Mouse (Mus musculus): ENCODE results near the gene Esrrg. TPM values are rescaled to one million over a fixed set of nuclear protein-coding genes. Genes with fewer than 3 reads are reported as not detected.

The Esrrg gene
- polyA plus RNA-seq, 1 experiment from 2014 or later: 27.1 TPM

GRCm38 (mm10) chr1:187959192-187959591 lies 350.6 kb downstream of the Esrrg start:
- Histone ChIP-seq H3K9ac (no peak overlapping the region), H3K36me3 (no peaks in the 10 kb centered on the region), H3K27me3 (no peaks in the 10 kb centered on the region), H3K4me1 (0 out of 2 replicates have a peak, but pooled peaks cover 11% of the 10 kb centered on the region), H3K4me3 (replicated peaks) (no peak overlapping the region), H3K9me3 (replicated peaks) (no peaks in the 10 kb centered on the region), H3K27ac (no peak overlapping the region), H3K4me2 (no peak overlapping the region)
- WGBS: 55% methylated on average over 9 of the region's 9 CpGs
- ATAC-seq (replicated peaks; ENCODE audit: low FRiP score): peak; percentile 82

- 73% methylated on average over 5 of the region's 5 CpGs for WGBS
Observed at GRCm38 (mm10) chr1:187961452-187961851, 352.9 kb downstream of the Esrrg start.

DNA sequence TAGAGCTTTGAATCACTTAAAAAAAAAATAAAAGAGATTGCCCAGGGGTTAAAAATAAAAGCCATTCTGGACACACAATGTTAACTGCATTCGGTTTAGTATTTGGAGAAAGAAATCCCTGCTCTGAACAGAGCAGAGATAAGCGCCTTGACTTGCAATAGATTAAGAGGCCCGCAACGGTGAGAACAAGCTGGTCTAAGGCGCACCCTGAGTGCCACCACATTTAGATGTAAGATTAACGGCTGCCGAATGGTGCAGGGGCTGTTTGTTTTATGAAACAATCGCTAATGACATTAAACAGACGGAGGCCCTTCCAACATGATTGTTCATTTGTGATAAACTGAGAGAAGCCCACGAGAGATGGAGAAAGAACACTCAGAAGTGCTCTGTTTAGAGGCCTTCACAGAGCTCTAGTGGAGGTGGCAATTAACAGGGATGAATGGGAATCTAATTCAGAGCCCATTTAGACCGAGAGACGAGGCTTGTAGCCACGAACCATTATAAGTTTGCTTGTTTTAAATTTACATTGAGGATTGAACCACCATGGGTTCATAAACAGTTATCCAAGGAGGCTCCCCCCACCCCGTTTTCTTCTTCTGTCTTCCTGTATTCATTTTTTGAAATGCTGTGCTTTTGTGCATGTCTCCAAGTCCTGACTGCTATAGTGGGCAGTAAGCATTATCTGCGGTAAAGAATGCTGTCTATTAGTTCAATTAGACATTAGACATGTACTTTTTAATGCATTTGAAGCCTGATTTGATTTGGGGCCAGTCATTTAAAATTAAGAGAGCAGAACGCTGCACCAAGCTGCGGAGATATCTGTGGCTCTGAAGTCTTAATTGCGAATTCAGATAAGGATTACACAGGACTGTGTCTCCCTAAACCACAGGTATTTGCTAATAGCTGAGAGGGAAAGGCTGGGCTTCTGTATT lies 356.5 kb downstream of the Esrrg start:
- H3K9ac ChIP-seq: no peak overlapping the region
- WGBS: 63% methylated on average over 18 of the region's 18 CpGs
- H3K36me3 ChIP-seq: no peaks in the 10 kb centered on the region
- H3K27me3 ChIP-seq: no peaks in the 10 kb centered on the region
- no peak overlapping the region for H3K4me2 ChIP-seq
- no peaks in the 10 kb centered on the region for H3K9me3 ChIP-seq (replicated peaks)
- H3K27ac ChIP-seq: no peak overlapping the region
- no peak overlapping the region for H3K4me3 ChIP-seq (replicated peaks)
- no peak for ATAC-seq (replicated peaks; ENCODE audit: low FRiP score)
- H3K4me1 ChIP-seq: 0 out of 2 replicates have a peak, but pooled peaks cover 5% of the 10 kb centered on the region

More at GRCm38 (mm10) chr1:187961452-187961851, 352.9 kb downstream of the Esrrg start:
- no peak for ATAC-seq (replicated peaks; ENCODE audit: low FRiP score)
- no peak overlapping the region for H3K4me3 ChIP-seq (replicated peaks)
- no peaks in the 10 kb centered on the region for H3K36me3 ChIP-seq
- H3K9me3 ChIP-seq (replicated peaks): no peaks in the 10 kb centered on the region
- 0 out of 2 replicates have a peak, but pooled peaks cover 13% of the 10 kb centered on the region for H3K4me1 ChIP-seq
- no peak overlapping the region for H3K9ac ChIP-seq
- no peak overlapping the region for H3K4me2 ChIP-seq
- H3K27me3 ChIP-seq: no peaks in the 10 kb centered on the region
- no peak overlapping the region for H3K27ac ChIP-seq

DNA sequence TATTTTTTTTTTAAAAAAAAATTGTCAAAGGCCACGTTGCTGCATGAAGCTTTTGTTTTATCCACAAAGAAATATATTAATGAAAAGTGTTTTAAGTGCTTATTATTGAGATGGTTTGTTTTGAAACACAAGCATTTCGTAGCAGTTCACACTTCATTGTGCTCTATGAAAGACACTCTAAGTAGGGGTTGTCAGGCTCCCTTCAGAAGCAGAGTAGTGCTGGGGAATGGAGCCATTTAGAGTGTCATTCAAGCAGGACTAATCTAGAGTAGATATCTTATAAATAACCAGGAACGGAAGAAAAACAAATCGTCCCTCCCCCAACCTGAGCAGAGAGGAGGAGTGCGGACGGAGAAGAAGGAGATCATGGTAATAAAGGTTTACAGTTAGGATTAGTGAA lies 357.3 kb downstream of the Esrrg start:
- no peak overlapping the region for H3K4me3 ChIP-seq (replicated peaks)
- H3K9ac ChIP-seq: no peak overlapping the region
- no peak overlapping the region for H3K27ac ChIP-seq
- ATAC-seq (replicated peaks; ENCODE audit: low FRiP score): no peak
- 29% methylated on average over 6 of the region's 6 CpGs for WGBS
- no peak overlapping the region for H3K4me2 ChIP-seq
- H3K4me1 ChIP-seq: 0 out of 2 replicates have a peak, but pooled peaks cover 5% of the 10 kb centered on the region
- no peaks in the 10 kb centered on the region for H3K27me3 ChIP-seq
- H3K9me3 ChIP-seq (replicated peaks): no peaks in the 10 kb centered on the region
- H3K36me3 ChIP-seq: no peaks in the 10 kb centered on the region

DNA sequence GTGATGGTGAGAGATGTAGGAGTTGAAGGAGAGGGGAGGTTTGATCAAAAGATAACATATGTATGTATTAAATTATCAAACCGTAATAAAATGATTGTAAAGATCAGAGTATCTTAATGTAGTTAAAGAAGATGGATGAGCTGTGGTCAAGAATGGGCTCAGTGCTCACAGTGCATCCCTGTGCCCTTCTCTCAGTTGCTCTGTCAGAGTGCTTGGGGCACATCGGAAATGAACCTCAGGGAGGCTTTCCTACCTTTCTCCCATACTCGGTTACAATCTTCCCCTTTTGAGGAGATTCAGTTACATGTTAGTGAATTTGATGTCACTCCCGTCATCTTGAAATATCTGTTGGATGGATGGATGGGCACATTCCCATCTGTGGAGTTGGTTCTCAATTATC lies 359.8 kb downstream of the Esrrg start:
- no peaks in the 10 kb centered on the region for H3K36me3 ChIP-seq
- peak; percentile 62 for ATAC-seq (replicated peaks; ENCODE audit: low FRiP score)
- no peak overlapping the region for H3K27ac ChIP-seq
- H3K4me2 ChIP-seq: no peak overlapping the region
- no peak overlapping the region for H3K9ac ChIP-seq
- H3K27me3 ChIP-seq: no peaks in the 10 kb centered on the region
- WGBS: 53% methylated on average over 4 of the region's 4 CpGs
- 0 out of 2 replicates have a peak, but pooled peaks cover 5% of the 10 kb centered on the region for H3K4me1 ChIP-seq
- no peaks in the 10 kb centered on the region for H3K9me3 ChIP-seq (replicated peaks)
- H3K4me3 ChIP-seq (replicated peaks): no peak overlapping the region

- Histone ChIP-seq H3K4me2 (no peak overlapping the region), H3K27me3 (no peaks in the 10 kb centered on the region), H3K4me3 (replicated peaks) (no peak overlapping the region), H3K4me1 (0 out of 2 replicates have a peak, but pooled peaks cover 8% of the 10 kb centered on the region), H3K36me3 (no peaks in the 10 kb centered on the region), H3K27ac (0 out of 2 replicates have a peak overlapping the region, but pooled peaks have one; percentile 37), H3K9ac (no peak overlapping the region), H3K9me3 (replicated peaks) (no peaks in the 10 kb centered on the region)
- ATAC-seq (replicated peaks; ENCODE audit: low FRiP score): no peak
- WGBS: 60% methylated on average over 5 of the region's 5 CpGs
Observed at GRCm38 (mm10) chr1:187969491-187969890, 360.9 kb downstream of the Esrrg start.

DNA sequence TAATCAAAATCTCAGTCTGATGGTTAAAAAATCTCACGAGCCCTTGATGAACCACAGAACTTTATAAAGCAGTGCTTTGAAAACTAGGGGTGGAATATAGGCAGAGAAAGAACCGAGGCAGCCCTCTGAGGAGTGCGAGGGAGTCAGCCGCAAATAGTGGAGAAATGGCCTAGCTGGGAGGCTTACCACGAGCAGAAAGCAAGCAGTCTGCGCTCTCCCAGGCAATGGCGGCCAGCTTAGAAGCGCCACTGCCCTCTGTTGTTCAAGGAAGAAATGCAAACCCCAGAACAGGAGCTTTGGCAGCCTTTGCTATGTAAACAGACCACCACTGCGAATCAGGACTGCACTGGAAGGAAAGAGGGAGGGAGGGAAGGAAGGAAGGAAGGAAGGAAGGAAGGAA lies 365.8 kb downstream of the Esrrg start:
- Histone ChIP-seq H3K4me1 (0 out of 2 replicates have a peak, but pooled peaks cover 3% of the 10 kb centered on the region), H3K9me3 (replicated peaks) (no peaks in the 10 kb centered on the region), H3K4me2 (no peak overlapping the region), H3K9ac (no peak overlapping the region), H3K27me3 (no peaks in the 10 kb centered on the region), H3K27ac (no peak overlapping the region), H3K4me3 (replicated peaks) (no peak overlapping the region), H3K36me3 (no peaks in the 10 kb centered on the region)
- 9% methylated on average over 9 of the region's 9 CpGs for WGBS
- peak; percentile 85 for ATAC-seq (replicated peaks; ENCODE audit: low FRiP score)

- Histone ChIP-seq H3K4me1 (0 out of 2 replicates have a peak, but pooled peaks cover 3% of the 10 kb centered on the region), H3K9ac (no peak overlapping the region), H3K36me3 (no peaks in the 10 kb centered on the region), H3K4me3 (replicated peaks) (no peak overlapping the region), H3K27ac (no peak overlapping the region), H3K9me3 (replicated peaks) (no peaks in the 10 kb centered on the region), H3K4me2 (no peak overlapping the region), H3K27me3 (no peaks in the 10 kb centered on the region)
- ATAC-seq (replicated peaks; ENCODE audit: low FRiP score): no peak
- 85% methylated on average over 20 of the region's 20 CpGs for WGBS
Observed at GRCm38 (mm10) chr1:187975465-187976352, 367.1 kb downstream of the Esrrg start.

GRCm38 (mm10) chr1:187976353-187976730 lies 367.8 kb downstream of the Esrrg start:
- H3K4me2 ChIP-seq: no peak overlapping the region
- no peaks in the 10 kb centered on the region for H3K36me3 ChIP-seq
- H3K4me3 ChIP-seq (replicated peaks): no peak overlapping the region
- H3K9me3 ChIP-seq (replicated peaks): no peaks in the 10 kb centered on the region
- H3K4me1 ChIP-seq: 0 out of 2 replicates have a peak, but pooled peaks cover 3% of the 10 kb centered on the region
- WGBS: 80% methylated on average over 9 of the region's 9 CpGs
- H3K9ac ChIP-seq: no peak overlapping the region
- no peak overlapping the region for H3K27ac ChIP-seq
- no peak for ATAC-seq (replicated peaks; ENCODE audit: low FRiP score)
- H3K27me3 ChIP-seq: no peaks in the 10 kb centered on the region

GRCm38 (mm10) chr1:187981028-187981427 lies 372.4 kb downstream of the Esrrg start:
- 74% methylated on average over 2 of the region's 2 CpGs for WGBS
- Histone ChIP-seq H3K9me3 (replicated peaks) (no peaks in the 10 kb centered on the region), H3K27me3 (no peaks in the 10 kb centered on the region), H3K4me2 (no peak overlapping the region), H3K4me3 (replicated peaks) (no peak overlapping the region), H3K9ac (no peak overlapping the region), H3K27ac (no peak overlapping the region), H3K4me1 (no peaks in the 10 kb centered on the region), H3K36me3 (no peaks in the 10 kb centered on the region)
- ATAC-seq (replicated peaks; ENCODE audit: low FRiP score): no peak

- Histone ChIP-seq H3K36me3 (no peaks in the 10 kb centered on the region), H3K27ac (no peak overlapping the region), H3K4me2 (no peak overlapping the region), H3K9ac (no peak overlapping the region), H3K4me3 (replicated peaks) (no peak overlapping the region), H3K27me3 (no peaks in the 10 kb centered on the region), H3K9me3 (replicated peaks) (no peaks in the 10 kb centered on the region), H3K4me1 (no peaks in the 10 kb centered on the region)
- 56% methylated on average over 4 of the region's 4 CpGs for WGBS
- ATAC-seq (replicated peaks; ENCODE audit: low FRiP score): no peak
Observed at GRCm38 (mm10) chr1:187983177-187983576, 374.6 kb downstream of the Esrrg start.

DNA sequence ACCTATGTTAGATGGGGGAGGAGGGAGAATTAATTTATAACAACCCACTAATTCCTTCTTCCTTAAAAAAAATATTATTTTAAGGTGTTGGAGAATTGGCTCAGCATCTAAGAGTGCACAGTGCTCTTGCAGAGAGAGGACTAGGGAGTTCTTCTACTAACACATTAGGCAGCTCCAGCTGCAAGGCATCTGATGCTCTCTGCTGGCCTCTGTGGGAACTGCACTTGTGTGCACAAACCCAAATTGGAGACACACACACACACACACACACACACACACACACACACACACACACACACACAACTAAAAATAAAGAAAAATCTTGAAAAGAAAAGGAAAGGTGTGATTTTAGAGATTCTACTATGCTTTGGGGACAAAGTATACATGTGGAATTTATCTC lies 381.6 kb downstream of the Esrrg start:
- Histone ChIP-seq H3K4me2 (no peak overlapping the region), H3K4me1 (no peaks in the 10 kb centered on the region), H3K9ac (no peak overlapping the region), H3K4me3 (replicated peaks) (no peak overlapping the region), H3K36me3 (no peaks in the 10 kb centered on the region), H3K9me3 (replicated peaks) (no peaks in the 10 kb centered on the region), H3K27ac (no peak overlapping the region), H3K27me3 (peaks cover 13% of the 10 kb centered on the region)
- no peak for ATAC-seq (replicated peaks; ENCODE audit: low FRiP score)
